ENCODE assay signal across 22 mouse cellular contexts in the genomic region with DNA sequence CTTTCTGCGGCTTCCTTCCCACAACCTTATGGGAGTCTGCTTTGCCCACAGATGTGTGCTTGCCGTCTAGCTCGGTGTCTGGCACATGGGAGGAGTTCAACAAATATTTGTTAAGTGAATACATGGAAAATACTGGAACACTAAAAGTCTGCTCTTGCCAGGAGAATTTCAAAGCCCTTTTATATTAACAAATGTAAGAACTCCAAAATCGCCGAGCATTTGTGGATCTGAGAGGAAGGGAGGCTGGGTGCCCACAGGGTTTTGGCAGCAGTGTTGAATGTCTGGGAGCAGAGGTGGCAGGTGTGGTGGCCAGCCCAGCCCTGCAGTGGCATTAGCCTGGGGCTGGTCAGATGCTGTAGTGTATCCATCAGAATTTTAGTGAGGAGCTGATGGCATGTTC.
DNase-seq lines count a peak whose midpoint lies in the region; ATAC-seq lines count a peak whose summit lies in the region.
"Had no signal": no experiment of that assay in that cellular context is flagged by ENCODE, and none has a peak within 500 bp of the region (broad histone marks: within the 10 kb centered on the region; RNA-seq: fewer than 3 reads in every experiment).

No protein-coding gene starts in this region.

- WGBS in limb, embryonic 13.5 days: 67% methylated on average over 5 of the region's 5 CpGs
- WGBS in limb, embryonic 10.5 days: 90% methylated on average over 5 of the region's 5 CpGs
- WGBS in midbrain, embryonic 11.5 days: 89% methylated on average over 5 of the region's 5 CpGs
- WGBS in midbrain, embryonic 15.5 days: 81% methylated on average over 5 of the region's 5 CpGs
- WGBS in limb, embryonic 15.5 days: 37% methylated on average over 5 of the region's 5 CpGs

- no peak overlapping the region for H3K4me2 ChIP-seq in limb, embryonic 13.5 days (replicated peaks)
- no peak overlapping the region for H3K4me2 ChIP-seq in midbrain, embryonic 11.5 days
- no peak overlapping the region for H3K4me2 ChIP-seq in midbrain, embryonic 15.5 days
- 0 out of 2 replicates have a peak overlapping the region, but pooled peaks have one; percentile 3 for H3K4me2 ChIP-seq in limb, embryonic 15.5 days
- H3K4me2 ChIP-seq: heart, embryonic 11.5 days; hindbrain, embryonic 15.5 days had no signal

- peaks cover 32% of the 10 kb centered on the region for H3K4me1 ChIP-seq in limb, embryonic 13.5 days
- 0 out of 2 replicates have a peak, but pooled peaks cover 8% of the 10 kb centered on the region for H3K4me1 ChIP-seq in limb, embryonic 10.5 days
- no peaks in the 10 kb centered on the region for H3K4me1 ChIP-seq in midbrain, embryonic 11.5 days (ENCODE audit: control insufficient read depth, insufficient read depth, low read length)
- no peaks in the 10 kb centered on the region for H3K4me1 ChIP-seq in midbrain, embryonic 15.5 days
- H3K4me1 ChIP-seq in limb, embryonic 15.5 days: peaks cover 28% of the 10 kb centered on the region
- H3K4me1 ChIP-seq: hindbrain, embryonic 15.5 days had no signal

- no peak for DNase-seq in limb, embryonic 10.5 days (ENCODE audit: low spot score)
- DNase-seq in midbrain, embryonic 11.5 days (ENCODE audit: low spot score, missing footprints): peak; percentile 49
- no peak for DNase-seq in yolk sac, embryonic 10.5 days (ENCODE audit: low spot score)
- no peak for DNase-seq in cerebellum, adult 9-11 months
- DNase-seq: adrenal gland, postnatal 10 days; cerebellum, adult 2 months; cerebellum, postnatal 36 days; embryo, embryonic 11 days; kidney, adult 2 months; layer of hippocampus, adult 9-11 months; left cerebral cortex, postnatal 4 days; lung, postnatal 10 days; midbrain, embryonic 14.5 days; right cerebral cortex, postnatal 4 days; thymus, adult 18-20 months; thymus, postnatal 4 days had no signal

- H3K4me3 ChIP-seq in limb, embryonic 13.5 days: no peak overlapping the region
- no peak overlapping the region for H3K4me3 ChIP-seq in limb, embryonic 10.5 days
- no peak overlapping the region for H3K4me3 ChIP-seq in midbrain, embryonic 11.5 days (ENCODE audit: low read depth, low read length)
- H3K4me3 ChIP-seq in midbrain, embryonic 15.5 days: no peak overlapping the region
- no peak overlapping the region for H3K4me3 ChIP-seq in limb, embryonic 15.5 days
- H3K4me3 ChIP-seq: hindbrain, embryonic 15.5 days had no signal

- H3K36me3 ChIP-seq in limb, embryonic 13.5 days: no peaks in the 10 kb centered on the region
- H3K36me3 ChIP-seq in limb, embryonic 10.5 days: no peaks in the 10 kb centered on the region
- no peaks in the 10 kb centered on the region for H3K36me3 ChIP-seq in midbrain, embryonic 11.5 days (ENCODE audit: control insufficient read depth, insufficient read depth, low read length)
- no peaks in the 10 kb centered on the region for H3K36me3 ChIP-seq in midbrain, embryonic 15.5 days (replicated peaks)
- no peaks in the 10 kb centered on the region for H3K36me3 ChIP-seq in limb, embryonic 15.5 days
- H3K36me3 ChIP-seq: hindbrain, embryonic 15.5 days had no signal

- H3K27me3 ChIP-seq in limb, embryonic 13.5 days: no peaks in the 10 kb centered on the region
- H3K27me3 ChIP-seq in limb, embryonic 10.5 days (ENCODE audit: low read depth, poor library complexity, severe bottlenecking): no peaks in the 10 kb centered on the region
- no peaks in the 10 kb centered on the region for H3K27me3 ChIP-seq in midbrain, embryonic 11.5 days (ENCODE audit: control insufficient read depth, insufficient read depth, low read length)
- no peaks in the 10 kb centered on the region for H3K27me3 ChIP-seq in midbrain, embryonic 15.5 days (replicated peaks)
- H3K27me3 ChIP-seq in limb, embryonic 15.5 days: no peaks in the 10 kb centered on the region
- H3K27me3 ChIP-seq: hindbrain, embryonic 15.5 days had no signal

- no peaks in the 10 kb centered on the region for H3K9me3 ChIP-seq in limb, embryonic 13.5 days
- no peaks in the 10 kb centered on the region for H3K9me3 ChIP-seq in limb, embryonic 10.5 days (replicated peaks)
- H3K9me3 ChIP-seq in midbrain, embryonic 11.5 days (ENCODE audit: control insufficient read depth, low read length): no peaks in the 10 kb centered on the region
- no peaks in the 10 kb centered on the region for H3K9me3 ChIP-seq in midbrain, embryonic 15.5 days
- no peaks in the 10 kb centered on the region for H3K9me3 ChIP-seq in limb, embryonic 15.5 days
- H3K9me3 ChIP-seq: hindbrain, embryonic 15.5 days had no signal

- ATAC-seq in limb, embryonic 13.5 days (ENCODE audit: low FRiP score, low read depth): no peak
- ATAC-seq in midbrain, embryonic 11.5 days (ENCODE audit: low FRiP score): no peak
- no peak for ATAC-seq in midbrain, embryonic 15.5 days (replicated peaks)
- no peak for ATAC-seq in limb, embryonic 15.5 days (ENCODE audit: insufficient number of reproducible peaks, low FRiP score, low TSS enrichment, low read depth)

- H3K27ac ChIP-seq in limb, embryonic 13.5 days: 0 out of 2 replicates have a peak overlapping the region, but pooled peaks have one; percentile 15
- H3K27ac ChIP-seq in limb, embryonic 10.5 days: no peak overlapping the region
- no peak overlapping the region for H3K27ac ChIP-seq in midbrain, embryonic 11.5 days (ENCODE audit: low read depth, low read length)
- H3K27ac ChIP-seq in midbrain, embryonic 15.5 days: no peak overlapping the region
- H3K27ac ChIP-seq in limb, embryonic 15.5 days: peak overlapping the region; percentile 67
- H3K27ac ChIP-seq: hindbrain, embryonic 15.5 days; kidney, postnatal 0 days had no signal

- no peak overlapping the region for H3K9ac ChIP-seq in limb, embryonic 13.5 days
- H3K9ac ChIP-seq in midbrain, embryonic 11.5 days (ENCODE audit: low read length): no peak overlapping the region
- H3K9ac ChIP-seq in midbrain, embryonic 15.5 days: no peak overlapping the region
- no peak overlapping the region for H3K9ac ChIP-seq in limb, embryonic 15.5 days
- H3K9ac ChIP-seq: hindbrain, embryonic 15.5 days had no signal

Comparison
In these comparisons a context has a peak if more than half of its experiments do, and no peak if none do; other contexts are left out.
1. H3K27ac ChIP-seq: peak in limb, embryonic 13.5 days (single experiment) and limb, embryonic 15.5 days (single experiment); none in limb, embryonic 10.5 days (single experiment), midbrain, embryonic 11.5 days (single experiment) and midbrain, embryonic 15.5 days (single experiment).